Mouse (Mus musculus) CH12.LX (cell line): ENCODE measurements around the gene Prss54.

Source experiments
- CHD2 ChIP-seq: IDR thresholded peaks from 2 replicates; pipeline ENCODE4 v1.6.1; 2011; ENCODE audit warnings: low read length, improper control_type of control experiment
- CTCF ChIP-seq, 2 experiments: IDR thresholded peaks in 1 of 2; conservative IDR thresholded peaks in 1 of 2; 2 replicates each; pipeline ENCODE4 v1.5.1; 2011 to 2012; ENCODE audit warnings: low read depth in 2 of 2, low read length in 2 of 2, improper control_type of control experiment in 1 of 2, inconsistent platforms in 1 of 2, mild to moderate bottlenecking in 1 of 2, moderate library complexity in 1 of 2
- E2F4 ChIP-seq: IDR thresholded peaks from 2 replicates; pipeline ENCODE4 v1.6.1; 2011; ENCODE audit warnings: low read depth, low read length, improper control_type of control experiment; ENCODE audit not compliant: insufficient replicate concordance
- EP300 ChIP-seq: IDR thresholded peaks from 2 replicates; pipeline ENCODE4 v1.6.1; 2011; ENCODE audit warnings: low read length, improper control_type of control experiment
- MEF2A ChIP-seq: IDR thresholded peaks from 2 replicates; pipeline ENCODE4 v1.6.1; 2014; ENCODE audit warnings: low read depth, mild to moderate bottlenecking, inconsistent platforms, low read length, improper control_type of control experiment, borderline replicate concordance
- POLR2A ChIP-seq: IDR thresholded peaks from 2 replicates; pipeline ENCODE4 v1.6.1; 2011; ENCODE audit warnings: low read depth, mild to moderate bottlenecking, improper control_type of control experiment, low read length
- POLR2AphosphoS2 ChIP-seq: IDR thresholded peaks from 2 replicates; pipeline ENCODE4 v1.6.1; 2011; ENCODE audit warnings: low read depth, low read length, improper control_type of control experiment
- SIN3A ChIP-seq: IDR thresholded peaks from 2 replicates; pipeline ENCODE4 v1.6.1; 2012; ENCODE audit warnings: low read length, improper control_type of control experiment, inconsistent platforms
- TBP ChIP-seq: conservative IDR thresholded peaks from 2 replicates; pipeline ENCODE4 v1.6.1; 2011; ENCODE audit warnings: low read depth, low read length, improper control_type of control experiment

DNA sequence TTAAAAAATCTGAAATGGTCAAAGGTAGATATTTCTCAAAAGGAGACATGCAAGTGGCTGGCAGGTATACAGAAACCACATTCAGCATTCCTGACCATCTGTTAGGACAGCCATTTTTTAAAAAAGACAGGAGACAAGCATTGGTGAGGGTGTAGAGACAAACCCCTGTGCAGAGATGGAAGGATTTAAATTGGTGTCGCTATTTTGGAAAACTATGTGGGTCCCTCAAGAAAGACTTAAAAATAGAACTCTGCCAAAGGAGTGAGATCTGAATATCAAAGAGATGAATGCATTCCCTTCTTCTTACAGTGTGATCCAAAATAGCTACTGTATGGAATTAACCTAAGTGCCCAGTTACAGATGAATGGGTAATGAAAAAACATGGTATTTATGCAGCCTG is 11.2 kb upstream of the Prss54 start:
- TF ChIP-seq SIN3A (no peak), CTCF (conservative IDR thresholded peaks at IDR 0.05 in 1 of 2, IDR thresholded peaks at IDR 0.05 in 1 of 2; ENCODE audit: low read depth in 2 of 2, low read length in 2 of 2) (no peak), E2F4 (no peak), TBP (no peak), POLR2A (no peak), MEF2A (no peak), CHD2 (no peak), POLR2AphosphoS2 (no peak), EP300 (no peak)
